Mouse (Mus musculus) liver, postnatal 0 days (tissue): ENCODE data around the gene Cog4.

Experiments
- CTCF ChIP-seq: sonication (generic); IDR thresholded peaks from 2 replicates; pipeline ENCODE4 v1.5.1; 2016; ENCODE audit warnings: antibody characterized with exemption, low read depth
- EP300 ChIP-seq: IDR thresholded peaks from 2 replicates; pipeline ENCODE4 v1.6.1; 2016; ENCODE audit warnings: antibody characterized with exemption, low read depth, mild to moderate bottlenecking

DNA sequence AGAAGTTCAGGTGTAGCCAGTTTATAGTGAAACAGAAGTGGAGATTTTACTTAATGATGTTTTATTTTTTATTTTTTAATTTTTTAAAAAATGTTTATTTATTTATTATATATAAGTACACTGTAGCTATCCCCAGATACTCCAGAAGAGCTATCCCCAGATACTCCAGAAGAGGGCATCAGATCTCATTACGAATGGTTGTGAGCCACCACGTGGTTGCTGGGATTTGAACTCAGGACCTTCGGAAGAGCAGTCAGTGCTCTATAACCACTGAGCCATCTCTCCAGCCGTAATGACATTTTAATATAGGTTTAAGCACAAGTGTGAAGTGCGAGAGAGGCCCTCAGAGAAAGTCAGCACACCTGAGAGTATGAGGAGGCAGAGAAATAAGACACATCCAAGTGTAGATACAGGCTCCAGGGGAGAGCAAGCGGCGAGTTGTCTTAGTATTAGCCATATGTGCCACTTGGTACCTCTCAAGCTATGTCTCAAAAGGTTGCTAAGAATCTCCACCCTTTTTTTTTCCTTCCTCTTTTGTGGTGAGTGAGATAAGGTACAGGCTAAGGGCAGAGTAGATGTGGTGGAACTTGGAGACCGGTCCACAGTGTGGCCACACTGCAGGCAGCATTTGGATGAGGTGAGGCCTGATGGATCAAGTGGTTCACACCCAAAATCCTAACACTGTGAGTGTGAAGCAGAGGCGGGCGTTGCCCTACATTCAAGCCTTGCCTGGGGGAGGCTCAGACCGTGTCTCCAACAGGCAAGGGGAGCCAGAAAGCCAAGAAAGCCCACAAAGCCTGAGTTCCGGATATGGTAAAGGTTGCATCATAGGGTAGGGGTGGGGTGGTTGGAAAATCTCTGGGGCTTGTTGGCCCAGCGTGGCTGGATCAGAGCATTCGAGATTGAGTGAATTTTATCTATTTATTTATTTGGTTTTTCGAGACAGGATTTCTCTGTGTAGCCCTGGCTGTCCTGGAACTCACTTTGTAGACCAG is 65.5 kb downstream of the Cog4 start:
- TF ChIP-seq CTCF (peak; percentile 41), EP300 (no peak)
